Mouse (Mus musculus) spleen, adult 2 months (tissue): ENCODE measurements around the gene Numa1. TPM values are rescaled to one million over a fixed set of nuclear protein-coding genes. Genes with fewer than 3 reads are reported as not detected.

ENCODE experiments used
- DNase-seq, 2 experiments: peaks; one replicate each; pipeline versions ENCODE4 v3.0.0 to v3.0.0-alpha.2; 2012 to 2021; ENCODE audit warnings: low spot score in 2 of 2, low read depth in 1 of 2
- H3K27ac ChIP-seq: fragments of 200-500 bp; 2 replicates; pipeline ENCODE4 v1.5.1; 2012; ENCODE audit warnings: low read length, inconsistent platforms; ENCODE audit not compliant: insufficient read depth
- H3K27me3 ChIP-seq: fragments of 200-500 bp; 2 replicates; pipeline ENCODE4 v1.6.1; 2012; ENCODE audit warnings: mild to moderate bottlenecking, moderate library complexity, low read length, inconsistent platforms; ENCODE audit not compliant: control insufficient read depth, insufficient read depth
- H3K36me3 ChIP-seq: fragments of 200-500 bp; 2 replicates; pipeline ENCODE4 v1.6.1; 2012; ENCODE audit warnings: mild to moderate bottlenecking, low read length, inconsistent platforms; ENCODE audit not compliant: control insufficient read depth, insufficient read depth
- H3K4me1 ChIP-seq: fragments of 200-500 bp; 2 replicates; pipeline ENCODE4 v1.6.1; 2011; ENCODE audit warnings: inconsistent platforms; ENCODE audit not compliant: control insufficient read depth, insufficient read depth, insufficient read length
- H3K4me3 ChIP-seq: fragments of 200-500 bp; 2 replicates; pipeline ENCODE4 v1.5.1; 2011; ENCODE audit warnings: mild to moderate bottlenecking, inconsistent platforms; ENCODE audit not compliant: insufficient read depth, insufficient read length; ENCODE audit errors: extremely low read depth
- CTCF ChIP-seq: fragments of 200-500 bp; IDR thresholded peaks from 2 replicates; pipeline ENCODE4 v1.5.1; 2011; ENCODE audit warnings: mild to moderate bottlenecking, inconsistent platforms; ENCODE audit not compliant: insufficient read depth, insufficient read length, insufficient replicate concordance; ENCODE audit errors: extremely low read depth
- POLR2A ChIP-seq: fragments of 200-500 bp; IDR thresholded peaks from 2 replicates; pipeline ENCODE4 v1.6.1; 2011; ENCODE audit warnings: low read depth, low read length, inconsistent platforms
- WGBS: fragments of 180-500 bp; shearing (Covaris S2); methylation state at CpG from one replicate; pipeline ENCODE4 v1.1.7; 2018; 5-methylcytosine and 5-hydroxymethylcytosine counted together
- polyA plus RNA-seq: library from polyadenylated mRNA; depleted of rRNA; stranded (reverse); fragments of >200 nt; gene quantifications from 2 replicates; pipeline ENCODE4 v1.2.3, GENCODE M21; 2012

Numa1 gene
- polyA plus RNA-seq, 1 experiment, result 89.8 TPM

- Histone ChIP-seq H3K27ac (no peak overlapping the region), H3K36me3 (no peaks in the 10 kb centered on the region), H3K27me3 (no peaks in the 10 kb centered on the region), H3K4me3 (no peak overlapping the region), H3K4me1 (no peaks in the 10 kb centered on the region)
- 77% methylated on average over 2 of the region's 2 CpGs for WGBS
- TF ChIP-seq POLR2A (no peak), CTCF (no peak)
- no peak for DNase-seq
These were observed 29.7 kb downstream of the Numa1 start for GRCm38 (mm10) chr7:101963621-101964020.

GRCm38 (mm10) chr7:101964551-101964950 lies 30.6 kb downstream of the Numa1 start:
- TF ChIP-seq CTCF (no peak), POLR2A (no peak)
- H3K4me3 ChIP-seq, result no peak overlapping the region
- no peak overlapping the region for H3K27ac ChIP-seq
- no peaks in the 10 kb centered on the region for H3K36me3 ChIP-seq
- H3K4me1 ChIP-seq, result no peaks in the 10 kb centered on the region
- DNase-seq, result no peak
- no peaks in the 10 kb centered on the region for H3K27me3 ChIP-seq
- WGBS, result 87% methylated on average over 4 of the region's 4 CpGs

GRCm38 (mm10) chr7:101965606-101966005 lies 31.7 kb downstream of the Numa1 start:
- H3K27ac ChIP-seq, result no peak overlapping the region

GRCm38 (mm10) chr7:101967256-101967655 lies 33.3 kb downstream of the Numa1 start:
- TF ChIP-seq POLR2A (no peak), CTCF (no peak)
- 93% methylated on average over 1 of the region's 1 CpGs for WGBS
- DNase-seq, result no peak
- no peaks in the 10 kb centered on the region for H3K36me3 ChIP-seq
- no peaks in the 10 kb centered on the region for H3K27me3 ChIP-seq
- no peak overlapping the region for H3K4me3 ChIP-seq
- no peak overlapping the region for H3K27ac ChIP-seq
- no peaks in the 10 kb centered on the region for H3K4me1 ChIP-seq

More at GRCm38 (mm10) chr7:101965606-101966005, 31.7 kb downstream of the Numa1 start:
- no peaks in the 10 kb centered on the region for H3K27me3 ChIP-seq
- DNase-seq, result no peak
- H3K4me3 ChIP-seq, result no peak overlapping the region
- H3K36me3 ChIP-seq, result no peaks in the 10 kb centered on the region
- TF ChIP-seq POLR2A (no peak), CTCF (no peak)
- WGBS, result 39% methylated on average over 2 of the region's 2 CpGs
- H3K4me1 ChIP-seq, result no peaks in the 10 kb centered on the region

- H3K4me3 ChIP-seq, result no peak overlapping the region
- no peak overlapping the region for H3K27ac ChIP-seq
- DNase-seq, result no peak
- no peaks in the 10 kb centered on the region for H3K27me3 ChIP-seq
- WGBS, result 88% methylated on average over 2 of the region's 2 CpGs
- TF ChIP-seq CTCF, result no peak
- no peak for TF ChIP-seq POLR2A
- no peaks in the 10 kb centered on the region for H3K36me3 ChIP-seq
- H3K4me1 ChIP-seq, result peaks cover 3% of the 10 kb centered on the region; the same call in 1 of the 2 replicates
These were observed 34.8 kb downstream of the Numa1 start for GRCm38 (mm10) chr7:101968751-101969150.

- under 1% methylated on average over 35 of the region's 53 CpGs for WGBS
- peak; percentile 62 to 82 for DNase-seq
- Histone ChIP-seq H3K4me1 (peaks cover 3% of the 10 kb centered on the region; the same call in 1 of the 2 replicates), H3K4me3 (peak overlapping the region; percentile 76), H3K36me3 (no peaks in the 10 kb centered on the region), H3K27me3 (no peaks in the 10 kb centered on the region), H3K27ac (peak overlapping the region; percentile 96)
- peak; percentile 33 for TF ChIP-seq POLR2A
- TF ChIP-seq CTCF, result no peak
These were observed 36.0 kb downstream of the Numa1 start for GRCm38 (mm10) chr7:101969694-101970428.

- Histone ChIP-seq H3K27ac (peak overlapping the region; percentile 96), H3K27me3 (no peaks in the 10 kb centered on the region), H3K4me3 (peak overlapping the region; percentile 76), H3K36me3 (no peaks in the 10 kb centered on the region), H3K4me1 (peaks cover 3% of the 10 kb centered on the region; the same call in 1 of the 2 replicates)
- TF ChIP-seq CTCF, result no peak
- peak; percentile 36; the same call in 1 of the 2 replicates for TF ChIP-seq POLR2A
- peak; percentile 78 to 82 for DNase-seq
- 2% methylated on average over 17 of the region's 17 CpGs for WGBS
These were observed 36.5 kb downstream of the Numa1 start for GRCm38 (mm10) chr7:101970429-101970775.
